Mouse (Mus musculus) midbrain, embryonic 16.5 days (tissue): ENCODE measurements around the gene Bcl2. TPM values are rescaled to one million over a fixed set of nuclear protein-coding genes. Genes with fewer than 3 reads are reported as not detected.

Experiments used
- ATAC-seq: fragments of 200-750 bp; cut with Nextera tagmentation; 2 replicates; pipeline ENCODE4 v1.8.0; 2017; ENCODE audit warnings: moderate TSS enrichment
- H3K27ac ChIP-seq: fragments of 300-500 bp; sonication (generic); 2 replicates; pipeline ENCODE4 v1.5.1; 2014; ENCODE audit warnings: mild to moderate bottlenecking, low read length, mixed read lengths
- H3K27me3 ChIP-seq: fragments of 300-500 bp; sonication (generic); 2 replicates; pipeline ENCODE4 v1.6.1; 2014; ENCODE audit warnings: low read depth, low read length, mixed read lengths; ENCODE audit not compliant: control insufficient read depth, insufficient read depth
- H3K36me3 ChIP-seq: fragments of 300-500 bp; sonication (generic); 2 replicates; pipeline ENCODE4 v1.6.1; 2014; ENCODE audit warnings: mild to moderate bottlenecking, low read length, moderate library complexity, mixed read lengths; ENCODE audit not compliant: control insufficient read depth, insufficient read depth
- H3K4me1 ChIP-seq: fragments of 300-500 bp; sonication (generic); 2 replicates; pipeline ENCODE4 v1.6.1; 2014; ENCODE audit warnings: mild to moderate bottlenecking, low read length, mixed read lengths; ENCODE audit not compliant: control insufficient read depth, insufficient read depth
- H3K4me2 ChIP-seq: fragments of 300-500 bp; sonication (generic); 2 replicates; pipeline ENCODE4 v1.6.1; 2014; ENCODE audit warnings: mild to moderate bottlenecking, low read length, mixed read lengths
- H3K4me3 ChIP-seq: fragments of 300-500 bp; sonication (generic); 2 replicates; pipeline ENCODE4 v1.5.1; 2014; ENCODE audit warnings: low read depth, mild to moderate bottlenecking, low read length, moderate library complexity, mixed read lengths
- H3K9ac ChIP-seq: fragments of 300-500 bp; sonication (generic); 2 replicates; pipeline ENCODE4 v1.6.1; 2014; ENCODE audit warnings: low read depth, low read length, mixed read lengths
- H3K9me3 ChIP-seq: fragments of 300-500 bp; sonication (generic); replicated peaks from 2 replicates; pipeline ENCODE4 v1.6.1; 2014; ENCODE audit warnings: mild to moderate bottlenecking, low read length, mixed read lengths; ENCODE audit not compliant: control insufficient read depth, poor library complexity, severe bottlenecking
- whole genome bisulfite sequencing: fragments of 180-500 bp; shearing (Covaris S2); extraction: QIAGEN DNeasy Blood & Tissue Kit; methylation state at CpG from one replicate; pipeline ENCODE4 v1.1.7; 2014; 5-methylcytosine and 5-hydroxymethylcytosine counted together
- polyA plus RNA-seq: library from polyadenylated mRNA; unstranded; fragments of >200 nt; fragmentation: Nextera tagmentation; extraction: Ambion mirVana; gene quantifications from 2 replicates; pipeline ENCODE4 v1.2.1, GENCODE M21; 2015

Gene Bcl2
- polyA plus RNA-seq, 1 experiment from 2014 or later, result 16.2 TPM

- Histone ChIP-seq H3K4me2 (no peak overlapping the region), H3K4me3 (no peak overlapping the region), H3K27me3 (no peaks in the 10 kb centered on the region), H3K9me3 (no peaks in the 10 kb centered on the region), H3K27ac (no peak overlapping the region), H3K36me3 (no peaks in the 10 kb centered on the region), H3K9ac (no peak overlapping the region), H3K4me1 (no peaks in the 10 kb centered on the region)
- no peak for ATAC-seq
- 63% methylated on average over 1 of the region's 1 CpGs for WGBS
Observed at GRCm38 (mm10) chr1:106527537-106527936, 186.5 kb downstream of the Bcl2 start.

GRCm38 (mm10) chr1:106526751-106527150, 187.3 kb downstream of the Bcl2 start:
- no peaks in the 10 kb centered on the region for H3K36me3 ChIP-seq
- no peaks in the 10 kb centered on the region for H3K9me3 ChIP-seq
- H3K27me3 ChIP-seq, result no peaks in the 10 kb centered on the region
- H3K4me2 ChIP-seq, result no peak overlapping the region
- no peak overlapping the region for H3K4me3 ChIP-seq
- WGBS, result 84% methylated on average over 7 of the region's 7 CpGs
- H3K9ac ChIP-seq, result no peak overlapping the region
- no peaks in the 10 kb centered on the region for H3K4me1 ChIP-seq
- no peak for ATAC-seq
- no peak overlapping the region for H3K27ac ChIP-seq

- H3K27ac ChIP-seq, result no peak overlapping the region
- H3K4me2 ChIP-seq, result no peak overlapping the region
- no peaks in the 10 kb centered on the region for H3K9me3 ChIP-seq
- no peak for ATAC-seq
- no peaks in the 10 kb centered on the region for H3K4me1 ChIP-seq
- H3K4me3 ChIP-seq, result no peak overlapping the region
- WGBS, result 87% methylated on average over 3 of the region's 3 CpGs
- no peak overlapping the region for H3K9ac ChIP-seq
- H3K36me3 ChIP-seq, result no peaks in the 10 kb centered on the region
- no peaks in the 10 kb centered on the region for H3K27me3 ChIP-seq
Observed at GRCm38 (mm10) chr1:106526112-106526511, 188.0 kb downstream of the Bcl2 start.

- 84% methylated on average over 6 of the region's 6 CpGs for WGBS
- ATAC-seq, result no peak
Observed at GRCm38 (mm10) chr1:106523741-106524140, 190.3 kb downstream of the Bcl2 start.

GRCm38 (mm10) chr1:106523009-106523408, 191.1 kb downstream of the Bcl2 start:
- no peak overlapping the region for H3K4me2 ChIP-seq
- no peak overlapping the region for H3K9ac ChIP-seq
- no peak for ATAC-seq
- no peaks in the 10 kb centered on the region for H3K4me1 ChIP-seq
- H3K4me3 ChIP-seq, result no peak overlapping the region
- H3K36me3 ChIP-seq, result no peaks in the 10 kb centered on the region
- H3K9me3 ChIP-seq, result no peaks in the 10 kb centered on the region
- no peak overlapping the region for H3K27ac ChIP-seq
- no peaks in the 10 kb centered on the region for H3K27me3 ChIP-seq
- 84% methylated on average over 5 of the region's 5 CpGs for WGBS

More at GRCm38 (mm10) chr1:106523741-106524140, 190.3 kb downstream of the Bcl2 start:
- Histone ChIP-seq H3K9me3 (no peaks in the 10 kb centered on the region), H3K4me2 (no peak overlapping the region), H3K9ac (no peak overlapping the region), H3K4me3 (no peak overlapping the region), H3K4me1 (no peaks in the 10 kb centered on the region), H3K27me3 (no peaks in the 10 kb centered on the region), H3K27ac (no peak overlapping the region), H3K36me3 (no peaks in the 10 kb centered on the region)

- Histone ChIP-seq H3K4me2 (no peak overlapping the region), H3K36me3 (no peaks in the 10 kb centered on the region), H3K9me3 (no peaks in the 10 kb centered on the region), H3K27ac (no peak overlapping the region), H3K4me1 (no peaks in the 10 kb centered on the region), H3K9ac (no peak overlapping the region), H3K4me3 (no peak overlapping the region), H3K27me3 (no peaks in the 10 kb centered on the region)
- no peak for ATAC-seq
- WGBS, result 88% methylated on average over 6 of the region's 6 CpGs
Observed at GRCm38 (mm10) chr1:106517591-106518177, 196.4 kb downstream of the Bcl2 start.

- ATAC-seq, result no peak
- Histone ChIP-seq H3K27ac (no peak overlapping the region), H3K9me3 (no peaks in the 10 kb centered on the region), H3K4me1 (no peaks in the 10 kb centered on the region), H3K27me3 (no peaks in the 10 kb centered on the region), H3K4me2 (no peak overlapping the region), H3K4me3 (no peak overlapping the region), H3K9ac (no peak overlapping the region), H3K36me3 (no peaks in the 10 kb centered on the region)
- 92% methylated on average over 1 of the region's 1 CpGs for whole genome bisulfite sequencing
Observed at GRCm38 (mm10) chr1:106517099-106517498, 197.0 kb downstream of the Bcl2 start.

- H3K9ac ChIP-seq, result no peak overlapping the region
- H3K27me3 ChIP-seq, result no peaks in the 10 kb centered on the region
- ATAC-seq, result no peak
- WGBS, result 95% methylated on average over 6 of the region's 6 CpGs
- no peak overlapping the region for H3K4me3 ChIP-seq
- H3K4me1 ChIP-seq, result no peaks in the 10 kb centered on the region
- no peaks in the 10 kb centered on the region for H3K9me3 ChIP-seq
- H3K27ac ChIP-seq, result no peak overlapping the region
- no peaks in the 10 kb centered on the region for H3K36me3 ChIP-seq
- H3K4me2 ChIP-seq, result no peak overlapping the region
Observed at GRCm38 (mm10) chr1:106515611-106516010, 198.5 kb downstream of the Bcl2 start.

- Histone ChIP-seq H3K27ac (no peak overlapping the region), H3K27me3 (no peaks in the 10 kb centered on the region), H3K4me3 (no peak overlapping the region), H3K36me3 (no peaks in the 10 kb centered on the region), H3K4me2 (no peak overlapping the region), H3K9ac (no peak overlapping the region), H3K9me3 (no peaks in the 10 kb centered on the region), H3K4me1 (no peaks in the 10 kb centered on the region)
- WGBS, result 25% methylated on average over 7 of the region's 7 CpGs
- no peak; the same call in 1 of the 2 replicates for ATAC-seq
Observed at GRCm38 (mm10) chr1:106513890-106514643, 200.0 kb downstream of the Bcl2 start.
